ENCODE assay signal across 20 mouse cellular contexts in genomic region chr5:77348901-77349300, GRCm38 (mm10). TPM values are rescaled to one million over a fixed set of nuclear protein-coding genes. Genes with fewer than 3 reads are reported as not detected.
"Had no signal": no experiment of that assay in that cellular context is flagged by ENCODE, and none has a peak within 500 bp of the region (broad histone marks: within the 10 kb centered on the region; RNA-seq: fewer than 3 reads in every experiment).

No protein-coding gene starts in this region.

- H3K9me3 ChIP-seq: midbrain, embryonic 10.5 days; midbrain, embryonic 12.5 days; neural tube, embryonic 13.5 days; neural tube, embryonic 15.5 days had no signal

- H3K9ac ChIP-seq: lung, embryonic 14.5 days; midbrain, embryonic 12.5 days; neural tube, embryonic 13.5 days; neural tube, embryonic 15.5 days had no signal

- DNase-seq: lung, adult 18-20 months; lung, embryonic 14.5 days; lung, postnatal 10 days; lung, postnatal 4 days; midbrain, embryonic 14.5 days; retina, postnatal 1 day; right cerebral cortex, adult 18-20 months; right cerebral cortex, postnatal 25 days; right cerebral cortex, postnatal 4 days; spleen, adult 18-20 months; thymus, adult 18-20 months; thymus, postnatal 14 days; thymus, postnatal 36 days had no signal

- H3K4me3 ChIP-seq: midbrain, embryonic 10.5 days; midbrain, embryonic 12.5 days; myocyte; neural tube, embryonic 13.5 days; neural tube, embryonic 15.5 days had no signal

- H3K27ac ChIP-seq: midbrain, embryonic 10.5 days; midbrain, embryonic 12.5 days; neural tube, embryonic 13.5 days; neural tube, embryonic 15.5 days had no signal

- ATAC-seq: midbrain, embryonic 16.5 days had no signal

- H3K4me2 ChIP-seq: lung, embryonic 14.5 days; midbrain, embryonic 12.5 days; neural tube, embryonic 13.5 days; neural tube, embryonic 15.5 days had no signal

- H3K4me1 ChIP-seq: midbrain, embryonic 12.5 days had no signal

RNA-seq across cellular contexts. Expression of gene Igfbp7, which starts 58.9 kb away (rescaled TPM):
- total RNA-seq: megakaryocyte-erythroid progenitor cell, adult 5-6 weeks had no signal
